Mouse (Mus musculus): ENCODE results near the gene Vkorc1. TPM values are rescaled to one million over a fixed set of nuclear protein-coding genes. Genes with fewer than 3 reads are reported as not detected.
"Not testable (repeated sequence)": the region's sequence is repeated elsewhere in the genome, so short reads cannot be mapped to it uniquely, and the experiment has no call there.

The Vkorc1 gene
- polyA plus RNA-seq, 1 experiment from 2014 or later: 53.2 TPM

DNA sequence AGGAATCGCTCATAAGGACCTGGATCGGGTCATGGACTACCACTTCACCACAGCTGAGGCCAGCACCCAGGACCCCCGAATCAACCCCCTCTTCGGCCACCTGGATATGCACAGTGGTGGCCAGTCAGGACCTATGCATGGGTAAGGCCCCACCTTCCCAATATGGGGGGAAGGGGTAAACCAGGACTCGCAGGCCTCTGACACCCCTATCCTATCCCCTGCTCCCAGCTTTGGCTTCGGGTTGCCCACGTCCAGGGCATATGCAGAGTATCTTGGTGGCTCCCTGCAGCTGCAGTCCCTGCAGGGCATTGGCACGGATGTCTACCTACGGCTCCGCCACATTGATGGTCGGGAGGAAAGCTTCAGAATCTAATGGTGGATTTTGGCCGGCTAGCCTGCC, 12.5 kb upstream of the Vkorc1 start:
- H3K27ac ChIP-seq (replicated peaks; ENCODE audit: low read depth, low read length): no peak overlapping the region
- no peak for ATAC-seq (ENCODE audit: low FRiP score, low TSS enrichment)
- no peak overlapping the region for H3K9ac ChIP-seq (replicated peaks; ENCODE audit: low read length)
- no peak for DNase-seq
- WGBS: 95% methylated on average over 12 of the region's 12 CpGs
- no peaks in the 10 kb centered on the region for H3K9me3 ChIP-seq (ENCODE audit: control insufficient read depth, low read length)
- no peak overlapping the region for H3K4me3 ChIP-seq (replicated peaks; ENCODE audit: low read depth, low read length)
- H3K4me1 ChIP-seq (ENCODE audit: control insufficient read depth, insufficient read depth, low read length): peaks cover 10% of the 10 kb centered on the region
- H3K4me2 ChIP-seq (ENCODE audit: low read length): no peak overlapping the region
- no peaks in the 10 kb centered on the region for H3K27me3 ChIP-seq (ENCODE audit: control insufficient read depth, insufficient read depth, low read length)
- peaks cover 40% of the 10 kb centered on the region for H3K36me3 ChIP-seq (ENCODE audit: control insufficient read depth, insufficient read depth, low read length)

DNA sequence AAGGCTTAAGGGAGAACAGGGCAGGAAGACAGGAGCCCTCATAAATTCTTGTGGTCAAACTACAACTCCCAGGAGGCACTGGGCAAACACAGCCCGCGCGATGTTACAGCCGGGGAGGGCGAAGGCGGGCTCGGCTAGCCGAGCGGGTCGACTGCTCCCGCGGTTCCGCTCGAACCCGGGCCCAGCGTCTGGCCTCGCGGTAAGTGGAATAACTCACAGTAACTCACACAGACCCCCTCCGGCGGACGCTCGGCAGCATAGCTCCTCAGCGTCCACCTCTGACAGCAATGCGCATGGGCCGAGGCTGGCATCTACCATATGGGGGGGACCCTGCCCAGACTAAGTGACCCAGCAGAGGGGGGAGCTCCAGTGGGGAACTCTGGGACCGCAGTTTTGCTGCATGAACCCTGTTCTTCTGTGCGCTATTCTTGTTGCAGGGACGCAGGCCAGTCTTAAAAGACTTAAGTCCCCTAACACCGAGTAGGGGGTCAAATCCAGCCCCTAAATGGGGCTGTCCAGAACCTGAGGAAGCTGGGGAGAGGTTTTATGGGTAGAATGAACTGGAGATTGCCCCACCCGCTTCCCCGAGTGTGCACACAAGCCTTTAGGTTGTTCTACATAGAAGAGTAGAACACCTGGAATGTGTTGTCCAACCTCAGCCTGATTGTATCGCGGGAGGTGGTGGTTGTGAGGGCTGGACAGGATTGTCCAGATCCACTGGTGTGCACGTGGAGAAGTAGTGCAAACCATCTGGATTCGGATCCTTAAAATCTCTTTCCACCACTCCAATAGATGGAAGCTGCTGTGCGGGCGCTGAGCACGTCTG, 8.8 kb upstream of the Vkorc1 start, which contains the start of gene Bckdk:
Gene Bckdk (plus strand): TSS at position 112 of the 826 bp plus-strand sequence.
- WGBS: 9% methylated on average over 38 of the region's 38 CpGs
- Histone ChIP-seq H3K9me3 (ENCODE audit: control insufficient read depth, low read length) (no peaks in the 10 kb centered on the region), H3K36me3 (ENCODE audit: control insufficient read depth, insufficient read depth, low read length) (peaks cover 39% of the 10 kb centered on the region), H3K4me3 (replicated peaks; ENCODE audit: low read depth, low read length) (peak within 1 kb of the TSS; percentile 50), H3K4me1 (ENCODE audit: control insufficient read depth, insufficient read depth, low read length) (peaks cover 6% of the 10 kb centered on the region; the same call in 1 of the 2 replicates), H3K27ac (replicated peaks; ENCODE audit: low read depth, low read length) (peak within 1 kb of the TSS; percentile 75), H3K9ac (replicated peaks; ENCODE audit: low read length) (peak within 1 kb of the TSS; percentile 70), H3K4me2 (ENCODE audit: low read length) (peak within 1 kb of the TSS; percentile 66), H3K27me3 (ENCODE audit: control insufficient read depth, insufficient read depth, low read length) (no peaks in the 10 kb centered on the region)
- DNase-seq (peak; percentile 88), ATAC-seq (ENCODE audit: low FRiP score, low TSS enrichment) (peak; percentile 89)

DNA sequence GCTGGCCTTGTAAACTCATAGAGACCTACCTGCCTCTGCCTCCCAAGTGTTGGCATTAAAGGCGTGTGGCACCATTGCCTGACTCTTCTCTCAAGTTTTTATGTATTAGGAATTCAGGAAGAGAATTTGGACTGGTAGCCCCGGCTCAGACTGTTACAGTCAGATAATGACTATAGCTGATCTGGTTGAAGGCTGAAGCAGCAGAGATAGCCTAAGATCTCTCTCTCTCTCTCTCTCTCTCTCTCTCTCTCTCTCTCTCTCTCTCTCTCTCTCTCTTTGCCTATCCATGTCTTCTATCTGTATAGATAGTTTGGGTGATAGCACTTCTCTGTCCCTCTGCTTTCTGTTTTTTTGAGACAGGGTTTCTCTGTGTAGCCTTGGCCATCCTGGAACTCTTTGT, 6.4 kb upstream of the Vkorc1 start:
- Histone ChIP-seq H3K9ac (replicated peaks; ENCODE audit: low read length) (no peak overlapping the region), H3K36me3 (ENCODE audit: control insufficient read depth, insufficient read depth, low read length) (peaks cover 15% of the 10 kb centered on the region), H3K9me3 (ENCODE audit: control insufficient read depth, low read length) (no peaks in the 10 kb centered on the region), H3K4me2 (ENCODE audit: low read length) (no peak overlapping the region), H3K27ac (replicated peaks; ENCODE audit: low read depth, low read length) (no peak overlapping the region), H3K4me3 (replicated peaks; ENCODE audit: low read depth, low read length) (no peak overlapping the region), H3K4me1 (ENCODE audit: control insufficient read depth, insufficient read depth, low read length) (peaks cover 6% of the 10 kb centered on the region; the same call in 1 of the 2 replicates), H3K27me3 (ENCODE audit: control insufficient read depth, insufficient read depth, low read length) (no peaks in the 10 kb centered on the region)
- no peak for ATAC-seq (ENCODE audit: low FRiP score, low TSS enrichment)
- 73% methylated on average over 2 of the region's 2 CpGs for WGBS
- no peak for DNase-seq

DNA sequence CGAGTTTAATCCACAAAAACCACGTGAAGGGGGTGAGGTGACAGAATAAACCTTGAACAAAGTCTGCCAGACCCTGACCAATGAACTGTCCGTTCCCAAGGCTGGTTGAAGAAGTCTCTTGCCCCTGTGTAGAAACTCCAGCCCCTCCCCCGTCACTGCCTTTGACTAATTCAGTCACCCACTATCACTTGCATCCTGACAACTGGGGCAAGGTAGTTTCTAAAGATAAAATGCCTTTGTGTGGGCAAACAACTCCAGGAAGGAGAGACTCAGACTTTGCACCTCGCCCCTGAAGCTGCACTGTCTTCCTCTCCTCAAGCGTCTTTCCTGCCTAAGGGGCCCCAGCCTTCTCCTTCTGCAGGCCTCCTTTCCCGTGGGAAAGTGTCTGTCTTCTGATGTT, 4.6 kb upstream of the Vkorc1 start:
- 50% methylated on average over 7 of the region's 7 CpGs for WGBS
- Histone ChIP-seq H3K27me3 (ENCODE audit: control insufficient read depth, insufficient read depth, low read length) (no peaks in the 10 kb centered on the region), H3K9me3 (ENCODE audit: control insufficient read depth, low read length) (no peaks in the 10 kb centered on the region), H3K4me1 (ENCODE audit: control insufficient read depth, insufficient read depth, low read length) (peaks cover 7% of the 10 kb centered on the region; the same call in 1 of the 2 replicates), H3K4me2 (ENCODE audit: low read length) (no peak overlapping the region), H3K9ac (replicated peaks; ENCODE audit: low read length) (no peak overlapping the region), H3K4me3 (replicated peaks; ENCODE audit: low read depth, low read length) (no peak overlapping the region), H3K27ac (replicated peaks; ENCODE audit: low read depth, low read length) (no peak overlapping the region), H3K36me3 (ENCODE audit: control insufficient read depth, insufficient read depth, low read length) (no peaks in the 10 kb centered on the region)
- DNase-seq: no peak
- ATAC-seq (ENCODE audit: low FRiP score, low TSS enrichment): no peak

DNA sequence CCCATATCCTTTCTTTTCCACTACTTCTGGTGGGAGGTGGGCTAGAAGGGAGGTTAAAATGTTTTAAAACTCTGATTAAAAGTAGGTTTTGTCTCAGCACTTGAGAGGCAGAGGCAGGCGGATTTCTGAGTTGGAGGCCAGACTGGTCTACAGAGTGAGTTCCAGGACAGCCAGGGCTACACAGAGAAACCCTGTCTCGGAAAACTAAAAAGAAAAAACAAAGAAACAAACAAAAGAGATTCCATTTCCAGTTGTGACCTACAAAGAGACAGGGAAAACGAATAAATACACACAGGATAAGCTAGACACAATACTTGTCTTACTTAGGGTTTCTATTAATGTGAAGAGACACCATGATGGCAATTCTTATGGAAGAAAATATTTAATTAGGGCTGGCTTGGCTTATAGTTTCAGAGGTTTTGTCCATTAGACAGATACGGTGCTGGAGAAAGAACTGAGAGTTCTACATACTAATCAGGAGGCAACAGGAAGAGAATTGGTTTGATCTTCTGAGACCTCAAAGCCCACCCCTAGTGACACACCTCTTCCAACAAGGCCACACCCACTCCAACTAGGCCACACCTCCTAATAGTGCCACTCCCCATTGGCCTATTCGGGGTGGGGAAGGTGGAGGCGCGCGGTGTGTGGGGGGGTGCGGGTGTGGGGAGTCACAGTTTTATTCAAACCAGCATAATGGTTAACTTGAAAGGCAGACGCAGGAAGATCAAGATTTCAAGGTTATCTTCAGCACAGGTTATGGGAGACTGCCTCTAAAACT, 3.0 kb upstream of the Vkorc1 start:
- Histone ChIP-seq H3K27me3 (ENCODE audit: control insufficient read depth, insufficient read depth, low read length) (no peaks in the 10 kb centered on the region), H3K9me3 (ENCODE audit: control insufficient read depth, low read length) (no peaks in the 10 kb centered on the region), H3K4me1 (ENCODE audit: control insufficient read depth, insufficient read depth, low read length) (peaks cover 3% of the 10 kb centered on the region; the same call in 1 of the 2 replicates), H3K9ac (replicated peaks; ENCODE audit: low read length) (no peak overlapping the region), H3K4me3 (replicated peaks; ENCODE audit: low read depth, low read length) (no peak overlapping the region), H3K36me3 (ENCODE audit: control insufficient read depth, insufficient read depth, low read length) (peaks cover 4% of the 10 kb centered on the region; the same call in 1 of the 2 replicates), H3K4me2 (ENCODE audit: low read length) (no peak overlapping the region), H3K27ac (replicated peaks; ENCODE audit: low read depth, low read length) (no peak overlapping the region)
- 43% methylated on average over 10 of the region's 10 CpGs for WGBS
- no peak for DNase-seq
- no peak for ATAC-seq (ENCODE audit: low FRiP score, low TSS enrichment)

DNA sequence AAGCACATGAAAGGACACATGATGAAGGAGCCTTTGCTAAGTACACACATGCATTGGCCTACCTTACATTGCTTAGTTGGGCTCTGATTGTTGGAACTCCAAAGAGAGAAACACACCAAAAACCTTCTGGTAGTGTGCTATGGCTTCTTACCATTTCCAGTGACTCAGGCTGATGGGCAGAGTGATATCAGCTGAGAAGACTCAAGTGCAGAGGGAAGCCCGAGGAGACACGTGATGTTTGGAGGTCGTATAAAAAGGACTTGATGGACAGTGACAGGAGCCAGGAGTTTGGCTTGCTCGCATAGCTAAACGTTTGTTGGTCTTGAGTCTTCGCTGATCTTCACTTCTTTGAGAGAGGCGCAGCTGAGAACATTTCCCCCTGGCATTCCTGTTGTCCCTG, 2.1 kb upstream of the Vkorc1 start:
- peaks cover 3% of the 10 kb centered on the region; the same call in 1 of the 2 replicates for H3K4me1 ChIP-seq (ENCODE audit: control insufficient read depth, insufficient read depth, low read length)
- peaks cover 10% of the 10 kb centered on the region; the same call in 1 of the 2 replicates for H3K36me3 ChIP-seq (ENCODE audit: control insufficient read depth, insufficient read depth, low read length)
- DNase-seq (no peak), ATAC-seq (ENCODE audit: low FRiP score, low TSS enrichment) (no peak)
- no peak overlapping the region for H3K4me3 ChIP-seq (replicated peaks; ENCODE audit: low read depth, low read length)
- WGBS: 92% methylated on average over 7 of the region's 7 CpGs
- H3K27me3 ChIP-seq (ENCODE audit: control insufficient read depth, insufficient read depth, low read length): no peaks in the 10 kb centered on the region
- no peak overlapping the region for H3K27ac ChIP-seq (replicated peaks; ENCODE audit: low read depth, low read length)
- H3K9ac ChIP-seq (replicated peaks; ENCODE audit: low read length): no peak overlapping the region
- no peaks in the 10 kb centered on the region for H3K9me3 ChIP-seq (ENCODE audit: control insufficient read depth, low read length)
- H3K4me2 ChIP-seq (ENCODE audit: low read length): no peak overlapping the region

DNA sequence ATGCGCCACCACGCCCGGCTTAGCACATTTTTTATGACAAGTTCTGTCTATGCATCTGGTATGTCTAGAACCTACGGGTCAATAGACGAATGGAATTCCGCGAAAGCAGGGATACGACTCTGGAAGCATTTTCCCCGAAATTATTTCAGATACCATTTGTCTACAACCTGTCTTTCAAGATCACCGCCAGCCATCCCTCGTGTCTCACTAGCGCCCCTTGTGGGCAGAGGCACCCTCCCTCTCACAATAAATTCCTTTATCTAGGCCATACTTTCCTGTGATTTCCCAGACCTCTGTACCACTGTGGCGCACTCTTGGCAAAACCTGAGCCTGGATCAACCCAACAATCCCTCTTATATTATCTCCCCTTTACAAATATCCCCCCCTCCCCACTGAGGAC, 967 bp upstream of the Vkorc1 start:
- H3K27ac ChIP-seq (replicated peaks; ENCODE audit: low read depth, low read length): no peak overlapping the region
- H3K4me3 ChIP-seq (replicated peaks; ENCODE audit: low read depth, low read length): no peak overlapping the region
- ATAC-seq (ENCODE audit: low FRiP score, low TSS enrichment): no peak
- no peak overlapping the region for H3K4me2 ChIP-seq (ENCODE audit: low read length)
- H3K36me3 ChIP-seq (ENCODE audit: control insufficient read depth, insufficient read depth, low read length): peaks cover 11% of the 10 kb centered on the region; the same call in 1 of the 2 replicates
- WGBS: 61% methylated on average over 13 of the region's 13 CpGs
- no peak overlapping the region for H3K9ac ChIP-seq (replicated peaks; ENCODE audit: low read length)
- H3K4me1 ChIP-seq (ENCODE audit: control insufficient read depth, insufficient read depth, low read length): peaks cover 3% of the 10 kb centered on the region; the same call in 1 of the 2 replicates
- peak; percentile 64 for DNase-seq
- no peaks in the 10 kb centered on the region for H3K9me3 ChIP-seq (ENCODE audit: control insufficient read depth, low read length)
- H3K27me3 ChIP-seq (ENCODE audit: control insufficient read depth, insufficient read depth, low read length): no peaks in the 10 kb centered on the region

DNA sequence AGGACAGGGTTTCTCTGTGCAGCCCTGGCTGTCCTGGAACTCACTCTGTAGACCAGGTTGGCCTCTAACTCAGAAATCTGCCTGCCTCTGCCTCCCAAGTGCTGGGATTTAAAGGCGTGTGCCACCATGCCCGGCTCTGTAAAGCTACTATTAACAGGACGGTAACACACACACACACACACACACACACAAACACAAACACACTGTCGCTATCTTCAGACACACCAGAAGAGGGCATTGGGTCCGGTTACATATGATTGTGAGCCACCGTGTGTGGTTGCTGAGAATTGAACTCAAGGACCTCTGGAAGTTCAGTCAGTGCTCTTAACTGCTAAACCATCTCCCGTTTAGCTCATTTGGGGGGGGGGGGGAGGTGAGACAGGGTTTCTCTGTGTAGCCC, 474 bp upstream of the Vkorc1 start:
- peak; percentile 24 for ATAC-seq (ENCODE audit: low FRiP score, low TSS enrichment)
- not testable (repeated sequence) for H3K4me1 ChIP-seq (ENCODE audit: control insufficient read depth, insufficient read depth, low read length); H3K27ac ChIP-seq (replicated peaks; ENCODE audit: low read depth, low read length); H3K27me3 ChIP-seq (ENCODE audit: control insufficient read depth, insufficient read depth, low read length); H3K9me3 ChIP-seq (ENCODE audit: control insufficient read depth, low read length); DNase-seq; H3K9ac ChIP-seq (replicated peaks; ENCODE audit: low read length)
- Histone ChIP-seq H3K4me3 (replicated peaks; ENCODE audit: low read depth, low read length) (peak overlapping the region; percentile 41), H3K36me3 (ENCODE audit: control insufficient read depth, insufficient read depth, low read length) (peaks cover 11% of the 10 kb centered on the region; the same call in 1 of the 2 replicates), H3K4me2 (ENCODE audit: low read length) (peak overlapping the region; percentile 70; the same call in 1 of the 2 replicates)
- WGBS: 68% methylated on average over 7 of the region's 7 CpGs

Measured in midbrain, embryonic 14.5 days (tissue).